In the genomic region with DNA sequence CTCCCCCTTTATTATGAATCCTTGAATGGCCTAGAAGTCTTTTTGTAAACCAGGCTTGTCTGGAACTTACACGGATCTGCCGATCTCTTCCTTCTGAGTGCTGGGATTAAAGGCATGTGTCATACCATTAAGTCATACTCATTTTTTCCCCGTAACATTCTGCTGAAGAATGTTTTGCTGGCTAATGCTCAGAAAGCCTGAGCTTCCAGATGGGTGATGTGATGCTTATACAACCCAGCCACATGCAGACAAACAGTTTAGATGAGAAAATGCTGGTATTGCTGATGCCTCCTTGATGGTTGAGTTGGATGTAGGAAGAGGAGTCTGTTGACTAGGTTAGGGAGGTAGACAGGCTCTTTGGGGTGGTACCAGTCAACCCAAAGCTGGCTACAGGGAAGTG, we compare ENCODE assay signal across 26 mouse cellular contexts. TPM values are rescaled to one million over a fixed set of nuclear protein-coding genes. Genes with fewer than 3 reads are reported as not detected.
DNase-seq lines count a peak whose midpoint lies in the region; ATAC-seq lines count a peak whose summit lies in the region.
"Had no signal": no experiment of that assay in that cellular context is flagged by ENCODE, and none has a peak within 500 bp of the region (broad histone marks: within the 10 kb centered on the region; RNA-seq: fewer than 3 reads in every experiment).

No protein-coding gene starts in this region.

- H3K27me3 ChIP-seq in heart, embryonic 12.5 days (replicated peaks) = no peaks in the 10 kb centered on the region
- no peaks in the 10 kb centered on the region for H3K27me3 ChIP-seq in midbrain, embryonic 16.5 days (ENCODE audit: control insufficient read depth, insufficient read depth, low read depth, low read length)
- H3K27me3 ChIP-seq in hindbrain, embryonic 13.5 days = no peaks in the 10 kb centered on the region
- H3K27me3 ChIP-seq: forebrain, embryonic 15.5 days; hindbrain, embryonic 15.5 days; kidney, embryonic 15.5 days; limb, embryonic 12.5 days; liver, embryonic 13.5 days had no signal

- DNase-seq in heart, postnatal 36 days = no peak
- DNase-seq in lung, postnatal 10 days = peak; percentile 13
- DNase-seq in lung, postnatal 4 days = no peak
- DNase-seq in layer of hippocampus, postnatal 36 days = peak; percentile 21
- DNase-seq: adrenal gland, adult 2 months; B cell, adult 2 months; cerebellum, adult 8-10 months; kidney, postnatal 4 days; liver, embryonic 13.5 days; lung, embryonic 14.5 days; right cerebral cortex, postnatal 4 days; thymus, postnatal 4 days had no signal

- intact Hi-C loops in heart, postnatal 36 days (cut with DNase I) = no loop called here

- H3K9ac ChIP-seq in heart, embryonic 12.5 days = no peak overlapping the region
- H3K9ac ChIP-seq in midbrain, embryonic 16.5 days (ENCODE audit: low read depth, low read length) = no peak overlapping the region
- no peak overlapping the region for H3K9ac ChIP-seq in hindbrain, embryonic 13.5 days
- H3K9ac ChIP-seq: forebrain, embryonic 15.5 days; hindbrain, embryonic 15.5 days; intestine, embryonic 15.5 days; kidney, embryonic 15.5 days; limb, embryonic 12.5 days; liver, embryonic 13.5 days; lung, embryonic 14.5 days had no signal

- peaks cover 16% of the 10 kb centered on the region for H3K4me1 ChIP-seq in heart, embryonic 12.5 days (replicated peaks)
- no peaks in the 10 kb centered on the region for H3K4me1 ChIP-seq in midbrain, embryonic 16.5 days (ENCODE audit: control insufficient read depth, insufficient read depth, low read length)
- H3K4me1 ChIP-seq in hindbrain, embryonic 13.5 days (replicated peaks) = no peaks in the 10 kb centered on the region
- H3K4me1 ChIP-seq: forebrain, embryonic 15.5 days; hindbrain, embryonic 15.5 days; kidney, embryonic 15.5 days; liver, embryonic 13.5 days had no signal

- no peak for ATAC-seq in heart, embryonic 12.5 days (ENCODE audit: insufficient number of reproducible peaks, low FRiP score)
- ATAC-seq in midbrain, embryonic 16.5 days = no peak
- ATAC-seq in hindbrain, embryonic 13.5 days (ENCODE audit: low FRiP score) = no peak
- ATAC-seq: forebrain, embryonic 15.5 days; intestine, embryonic 15.5 days had no signal

- H3K4me3 ChIP-seq in heart, embryonic 12.5 days = no peak overlapping the region
- H3K4me3 ChIP-seq in midbrain, embryonic 16.5 days (ENCODE audit: low read depth, low read length) = no peak overlapping the region
- no peak overlapping the region for H3K4me3 ChIP-seq in hindbrain, embryonic 13.5 days
- H3K4me3 ChIP-seq: forebrain, embryonic 15.5 days; hindbrain, embryonic 15.5 days; intestine, embryonic 15.5 days; kidney, embryonic 15.5 days; limb, embryonic 12.5 days; liver, embryonic 13.5 days; midbrain, embryonic 10.5 days had no signal

- WGBS in heart, embryonic 12.5 days = 51% methylated on average over 3 of the region's 3 CpGs
- 83% methylated on average over 3 of the region's 3 CpGs for WGBS in midbrain, embryonic 16.5 days
- WGBS in hindbrain, embryonic 13.5 days = 91% methylated on average over 3 of the region's 3 CpGs

- no peak overlapping the region for H3K27ac ChIP-seq in heart, embryonic 12.5 days (ENCODE audit: poor library complexity, severe bottlenecking)
- H3K27ac ChIP-seq in midbrain, embryonic 16.5 days (ENCODE audit: low read length) = no peak overlapping the region
- no peak overlapping the region for H3K27ac ChIP-seq in hindbrain, embryonic 13.5 days
- H3K27ac ChIP-seq: forebrain, embryonic 15.5 days; hindbrain, embryonic 15.5 days; intestine, embryonic 15.5 days; kidney, embryonic 15.5 days; limb, embryonic 12.5 days; liver, embryonic 13.5 days; macrophage; midbrain, embryonic 10.5 days had no signal

- no peaks in the 10 kb centered on the region for H3K36me3 ChIP-seq in heart, embryonic 12.5 days
- H3K36me3 ChIP-seq in midbrain, embryonic 16.5 days (ENCODE audit: control insufficient read depth, insufficient read depth, low read length) = no peaks in the 10 kb centered on the region
- no peaks in the 10 kb centered on the region for H3K36me3 ChIP-seq in hindbrain, embryonic 13.5 days
- H3K36me3 ChIP-seq: forebrain, embryonic 15.5 days; hindbrain, embryonic 15.5 days; intestine, embryonic 15.5 days; kidney, embryonic 15.5 days; limb, embryonic 12.5 days; liver, embryonic 13.5 days; midbrain, embryonic 10.5 days had no signal

- peak overlapping the region; percentile 10; the same call in 1 of the 2 replicates for H3K4me2 ChIP-seq in heart, embryonic 12.5 days
- H3K4me2 ChIP-seq in midbrain, embryonic 16.5 days (ENCODE audit: low read length) = no peak overlapping the region
- no peak overlapping the region for H3K4me2 ChIP-seq in hindbrain, embryonic 13.5 days
- H3K4me2 ChIP-seq: forebrain, embryonic 15.5 days; hindbrain, embryonic 15.5 days; intestine, embryonic 15.5 days; kidney, embryonic 15.5 days; limb, embryonic 12.5 days; liver, embryonic 13.5 days; lung, embryonic 14.5 days had no signal

- H3K9me3 ChIP-seq in heart, embryonic 12.5 days (replicated peaks) = peaks cover 3% of the 10 kb centered on the region; the same call in 1 of the 2 replicates
- no peaks in the 10 kb centered on the region for H3K9me3 ChIP-seq in midbrain, embryonic 16.5 days (replicated peaks; ENCODE audit: control insufficient read depth, low read length, poor library complexity, severe bottlenecking)
- H3K9me3 ChIP-seq in hindbrain, embryonic 13.5 days = no peaks in the 10 kb centered on the region
- H3K9me3 ChIP-seq: forebrain, embryonic 15.5 days; hindbrain, embryonic 15.5 days; intestine, embryonic 15.5 days; kidney, embryonic 15.5 days; liver, embryonic 13.5 days; midbrain, embryonic 10.5 days had no signal

RNA-seq across cellular contexts. Expression of a gene that starts 2.6 kb away (rescaled TPM):
- not detected in 2 replicates for polyA plus RNA-seq in heart, embryonic 12.5 days (2016; fragmentation: Nextera tagmentation; extraction: Ambion mirVana)
- not detected for total RNA-seq in heart, postnatal 36 days (2021)
- not detected for total RNA-seq in layer of hippocampus, postnatal 36 days (2021)
- not detected in 2 replicates for polyA plus RNA-seq in midbrain, embryonic 16.5 days (2015; fragmentation: Nextera tagmentation; extraction: Ambion mirVana)
- not detected in 2 replicates for polyA plus RNA-seq in hindbrain, embryonic 13.5 days (2015; fragmentation: Nextera tagmentation; extraction: Ambion mirVana)
- total RNA-seq: adrenal gland, adult 2 months; common myeloid progenitor, adult 5-6 weeks; gastrocnemius, postnatal 4 days had no signal
- polyA plus RNA-seq: adrenal gland, adult 2 months; embryonic facial prominence, embryonic 11.5 days; forebrain, embryonic 15.5 days; heart, embryonic 16.5 days; hindbrain, embryonic 15.5 days; kidney, embryonic 15.5 days; limb, embryonic 12.5 days; liver, embryonic 13.5 days; lung, embryonic 14.5 days; macrophage; midbrain, embryonic 10.5 days had no signal

RNA-seq across cellular contexts. Expression of a gene that starts 14.0 kb away (rescaled TPM):
- not detected in 2 replicates for polyA plus RNA-seq in heart, embryonic 12.5 days (2016; fragmentation: Nextera tagmentation; extraction: Ambion mirVana)
- not detected for total RNA-seq in heart, postnatal 36 days (2021)
- not detected for total RNA-seq in layer of hippocampus, postnatal 36 days (2021)
- not detected in 2 replicates for polyA plus RNA-seq in midbrain, embryonic 16.5 days (2015; fragmentation: Nextera tagmentation; extraction: Ambion mirVana)
- not detected in 2 replicates for polyA plus RNA-seq in hindbrain, embryonic 13.5 days (2015; fragmentation: Nextera tagmentation; extraction: Ambion mirVana)
- total RNA-seq: adrenal gland, adult 2 months; common myeloid progenitor, adult 5-6 weeks; gastrocnemius, postnatal 4 days had no signal
- polyA plus RNA-seq: adrenal gland, adult 2 months; embryonic facial prominence, embryonic 11.5 days; forebrain, embryonic 15.5 days; heart, embryonic 16.5 days; hindbrain, embryonic 15.5 days; intestine, embryonic 15.5 days; kidney, embryonic 15.5 days; limb, embryonic 12.5 days; liver, embryonic 13.5 days; lung, embryonic 14.5 days; macrophage; midbrain, embryonic 10.5 days had no signal

RNA-seq across cellular contexts. Expression of a gene that starts 34.4 kb away (rescaled TPM):
- not detected in 2 replicates for polyA plus RNA-seq in heart, embryonic 12.5 days (2016; fragmentation: Nextera tagmentation; extraction: Ambion mirVana)
- not detected for total RNA-seq in heart, postnatal 36 days (2021)
- total RNA-seq in layer of hippocampus, postnatal 36 days (2021) = not detected
- polyA plus RNA-seq in midbrain, embryonic 16.5 days (2015; fragmentation: Nextera tagmentation; extraction: Ambion mirVana) = not detected in 2 replicates
- polyA plus RNA-seq in hindbrain, embryonic 13.5 days (2015; fragmentation: Nextera tagmentation; extraction: Ambion mirVana) = not detected in 2 replicates
- total RNA-seq: adrenal gland, adult 2 months; common myeloid progenitor, adult 5-6 weeks; gastrocnemius, postnatal 4 days had no signal
- polyA plus RNA-seq: adrenal gland, adult 2 months; embryonic facial prominence, embryonic 11.5 days; forebrain, embryonic 15.5 days; heart, embryonic 16.5 days; hindbrain, embryonic 15.5 days; intestine, embryonic 15.5 days; kidney, embryonic 15.5 days; limb, embryonic 12.5 days; liver, embryonic 13.5 days; lung, embryonic 14.5 days; macrophage; midbrain, embryonic 10.5 days had no signal

RNA-seq across cellular contexts. Expression of a gene that starts 39.5 kb away (rescaled TPM):
- polyA plus RNA-seq in heart, embryonic 12.5 days (2016; fragmentation: Nextera tagmentation; extraction: Ambion mirVana) = not detected in 2 replicates
- not detected for total RNA-seq in heart, postnatal 36 days (2021)
- total RNA-seq in layer of hippocampus, postnatal 36 days (2021) = under 1 TPM in 1 of 2 experiments, not detected in 1; 0.30 TPM
- not detected in 2 replicates for polyA plus RNA-seq in midbrain, embryonic 16.5 days (2015; fragmentation: Nextera tagmentation; extraction: Ambion mirVana)
- polyA plus RNA-seq in hindbrain, embryonic 13.5 days (2015; fragmentation: Nextera tagmentation; extraction: Ambion mirVana) = not detected in 2 replicates
- total RNA-seq: adrenal gland, adult 2 months; common myeloid progenitor, adult 5-6 weeks; gastrocnemius, postnatal 4 days had no signal
- polyA plus RNA-seq: embryonic facial prominence, embryonic 11.5 days; hindbrain, embryonic 15.5 days; limb, embryonic 12.5 days; liver, embryonic 13.5 days; lung, embryonic 14.5 days; macrophage; midbrain, embryonic 10.5 days had no signal

RNA-seq across cellular contexts. Expression of a gene that starts 43.7 kb away (rescaled TPM):
- polyA plus RNA-seq in heart, embryonic 12.5 days (2016; fragmentation: Nextera tagmentation; extraction: Ambion mirVana) = not detected in 2 replicates
- total RNA-seq in heart, postnatal 36 days (2021) = not detected
- not detected for total RNA-seq in layer of hippocampus, postnatal 36 days (2021)
- not detected in 2 replicates for polyA plus RNA-seq in midbrain, embryonic 16.5 days (2015; fragmentation: Nextera tagmentation; extraction: Ambion mirVana)
- polyA plus RNA-seq in hindbrain, embryonic 13.5 days (2015; fragmentation: Nextera tagmentation; extraction: Ambion mirVana) = not detected in 2 replicates
- total RNA-seq: adrenal gland, adult 2 months; common myeloid progenitor, adult 5-6 weeks; gastrocnemius, postnatal 4 days had no signal
- polyA plus RNA-seq: adrenal gland, adult 2 months; embryonic facial prominence, embryonic 11.5 days; forebrain, embryonic 15.5 days; heart, embryonic 16.5 days; hindbrain, embryonic 15.5 days; intestine, embryonic 15.5 days; kidney, embryonic 15.5 days; limb, embryonic 12.5 days; liver, embryonic 13.5 days; lung, embryonic 14.5 days; macrophage; midbrain, embryonic 10.5 days had no signal

Comparison
In these comparisons a context has a peak if more than half of its experiments do, and no peak if none do; other contexts are left out.
1. DNase-seq: peak in lung, postnatal 10 days (single experiment) and layer of hippocampus, postnatal 36 days (2 of 2); none in heart, postnatal 36 days (0 of 2) and lung, postnatal 4 days (0 of 2).